Mouse (Mus musculus) small intestine, adult 2 months (tissue): ENCODE measurements around the gene Pla2g16. TPM values are rescaled to one million over a fixed set of nuclear protein-coding genes. Genes with fewer than 3 reads are reported as not detected.

ENCODE experiments used
- H3K27ac ChIP-seq: fragments of 200-500 bp; 2 replicates; pipeline ENCODE4 v1.5.1; 2012; ENCODE audit warnings: low read depth, low read length, control low read depth, inconsistent platforms; ENCODE audit not compliant: insufficient read depth
- H3K27me3 ChIP-seq: fragments of 200-500 bp; 2 replicates; pipeline ENCODE4 v1.6.1; 2012; ENCODE audit warnings: mild to moderate bottlenecking, moderate library complexity, low read length, inconsistent platforms; ENCODE audit not compliant: control insufficient read depth, insufficient read depth
- H3K36me3 ChIP-seq: fragments of 200-500 bp; 2 replicates; pipeline ENCODE4 v1.6.1; 2012; ENCODE audit warnings: mild to moderate bottlenecking, low read length, control low read depth, inconsistent platforms; ENCODE audit not compliant: control insufficient read depth, insufficient read depth
- H3K4me1 ChIP-seq: fragments of 200-500 bp; 2 replicates; pipeline ENCODE4 v1.6.1; 2012; ENCODE audit warnings: low read length, inconsistent platforms, mixed read lengths; ENCODE audit not compliant: control insufficient read depth, insufficient read depth, insufficient read length
- H3K4me3 ChIP-seq: fragments of 200-500 bp; 2 replicates; pipeline ENCODE4 v1.5.1; 2012; ENCODE audit warnings: low read depth, mild to moderate bottlenecking, control low read depth, inconsistent platforms, low read length, moderate library complexity
- CTCF ChIP-seq: fragments of 200-500 bp; IDR thresholded peaks from 2 replicates; pipeline ENCODE4 v1.5.1; 2012; ENCODE audit warnings: low read depth, mild to moderate bottlenecking, control low read depth, inconsistent platforms, low read length, moderate library complexity, mixed read lengths; ENCODE audit not compliant: insufficient replicate concordance, insufficient read length; ENCODE audit errors: extremely low read depth
- POLR2A ChIP-seq: fragments of 200-500 bp; IDR thresholded peaks from 2 replicates; pipeline ENCODE4 v1.6.1; 2012; ENCODE audit warnings: low read depth, mild to moderate bottlenecking, control low read depth, inconsistent platforms, low read length, moderate library complexity
- WGBS: fragments of 180-500 bp; shearing (Covaris S2); methylation state at CpG from one replicate; pipeline ENCODE4 v1.1.7; 2018; 5-methylcytosine and 5-hydroxymethylcytosine counted together
- polyA plus RNA-seq: library from polyadenylated mRNA; depleted of rRNA; stranded (reverse); fragments of >200 nt; gene quantifications from 2 replicates; pipeline ENCODE4 v1.2.3, GENCODE M21; 2012; rRNA removed

Pla2g16 gene
- polyA plus RNA-seq, 1 experiment, result 23.1 TPM

DNA sequence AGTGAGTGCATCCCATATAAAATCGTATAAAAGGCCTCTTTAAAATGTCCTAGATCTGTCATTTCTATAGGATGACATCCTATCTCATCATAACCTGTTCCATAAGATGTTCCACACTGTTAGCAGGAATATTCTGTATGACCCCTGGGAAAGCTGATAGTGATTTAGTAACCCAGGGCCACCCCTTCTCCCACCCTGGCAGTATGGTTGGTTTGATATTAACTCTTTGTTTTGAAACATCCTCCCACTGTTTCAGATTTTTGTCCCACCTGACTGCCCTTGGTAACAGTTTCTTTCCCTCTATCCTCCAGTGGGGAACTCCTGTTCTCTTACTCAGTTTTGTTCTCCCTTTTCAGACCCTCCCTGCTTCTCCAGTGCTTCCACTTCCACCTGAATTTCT is 76.5 kb downstream of the Pla2g16 start:
- TF ChIP-seq POLR2A, result no peak
- TF ChIP-seq CTCF, result no peak
- Histone ChIP-seq H3K4me1 (no peaks in the 10 kb centered on the region), H3K27ac (no peak overlapping the region), H3K27me3 (no peaks in the 10 kb centered on the region), H3K36me3 (no peaks in the 10 kb centered on the region), H3K4me3 (no peak overlapping the region)
- WGBS, result 73% methylated on average over 1 of the region's 1 CpGs

Other genes starting within 250 kb of the Pla2g16 start
- 91.2 and 279 TPM in 2 replicates for gene Mark2, start 215.6 kb upstream of the Pla2g16 start, polyA plus RNA-seq
- 5.5 and 15.1 TPM in 2 replicates for gene Spindoc, start 174.5 kb upstream of the Pla2g16 start, polyA plus RNA-seq
- gene 2700081O15Rik, start 139.8 kb upstream of the Pla2g16 start, polyA plus RNA-seq, result 8.3 and 11.9 TPM in 2 replicates
- gene Rtn3, start 74.2 kb upstream of the Pla2g16 start, polyA plus RNA-seq, result 66.3 and 95.6 TPM in 2 replicates
- 1.3 and 2.6 TPM in 2 replicates for gene Atl3, start 63.4 kb upstream of the Pla2g16 start, polyA plus RNA-seq
- 1.2 and 2.9 TPM in 2 replicates for gene Lgals12, start 49.7 kb downstream of the Pla2g16 start, polyA plus RNA-seq
- gene Hrasls5, start 55.1 kb downstream of the Pla2g16 start, polyA plus RNA-seq, result not detected in 2 replicates
- not detected in 2 replicates for gene Slc22a19, start 153.9 kb downstream of the Pla2g16 start, polyA plus RNA-seq
- not detected in 2 replicates for gene Slc22a26, start 245.2 kb downstream of the Pla2g16 start, polyA plus RNA-seq